Mouse (Mus musculus): Measurements from ENCODE around the gene Ppp1r11.

DNA sequence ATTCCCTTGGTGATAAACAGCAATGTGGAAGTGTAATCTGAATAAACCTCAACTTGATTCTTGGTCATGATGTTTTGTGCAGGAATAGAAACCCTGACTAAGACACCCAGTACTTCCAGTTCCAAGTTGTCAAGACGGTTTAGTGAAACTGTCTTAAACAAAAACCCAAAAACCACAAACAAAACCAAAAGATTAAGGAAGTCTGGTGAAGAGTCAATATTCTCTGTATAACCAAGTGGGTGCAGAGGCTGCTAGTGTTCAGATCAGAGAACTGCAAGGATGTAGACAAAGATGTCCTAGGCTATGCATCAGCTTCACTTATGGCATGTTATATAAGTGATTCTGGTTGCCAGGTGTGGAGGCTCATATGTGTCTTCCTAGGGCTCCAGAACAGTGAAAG, 15.3 kb upstream of the Ppp1r11 start:
- TF ChIP-seq CTCF (IDR thresholded peaks at IDR 0.05; ENCODE audit: low read depth) (no peak), EP300 (IDR thresholded peaks at IDR 0.05; ENCODE audit: low read depth) (no peak)

All from liver, embryonic 14.5 days (tissue).